Mouse (Mus musculus) adrenal gland, postnatal 14 days (tissue): Measurements from ENCODE around the gene Acvr2b. TPM values are rescaled to one million over a fixed set of nuclear protein-coding genes. Genes with fewer than 3 reads are reported as not detected.
"Not testable (repeated sequence)": the region's sequence is repeated elsewhere in the genome, so short reads cannot be mapped to it uniquely, and the experiment has no call there.

Experiments used
- DNase-seq: peaks from one replicate; pipeline ENCODE4 v3.0.0; 2021; ENCODE audit warnings: mixed read lengths
- long read RNA-seq, 2 experiments: library from polyadenylated mRNA; stranded (forward); transcript quantifications; one replicate each; pipeline ENCODE4 v2.0.0; 2021
- total RNA-seq: library from RNA; stranded (reverse); gene quantifications from 2 replicates; pipeline ENCODE4 v1.2.3, GENCODE M21; 2021

Gene Acvr2b
- 4.8 and 6.6 TPM in 2 replicates for total RNA-seq
- long read RNA-seq, experiment 1, transcript Acvr2b-205 (11 exons, 3,175 nt): major isoform, 6 of 12 reads
- long read RNA-seq, experiment 1, partial matches to known transcripts: 1 of 12 reads
- long read RNA-seq, experiment 1, other reads (novel, unspliced or antisense): 5 of 12 reads
- long read RNA-seq, experiment 2, partial matches to known transcripts: 0 of 3 reads
- long read RNA-seq, experiment 2, other reads (novel, unspliced or antisense): 2 of 3 reads

GRCm38 (mm10) chr9:119401801-119402214, at the start of gene Acvr2b:
Acvr2b (plus strand) TSS chr9:119402118.
- peak; percentile 98 for DNase-seq

GRCm38 (mm10) chr9:119353926-119354325, 48.0 kb upstream of the Acvr2b start:
- DNase-seq: no peak

- no peak for DNase-seq
Observed at GRCm38 (mm10) chr9:119355943-119356342, 46.0 kb upstream of the Acvr2b start.

GRCm38 (mm10) chr9:119357331-119358057, 44.4 kb upstream of the Acvr2b start, which contains the start of gene Xylb:
Xylb (plus strand) TSS chr9:119357381.
- peak; percentile 96 for DNase-seq

- no peak for DNase-seq
Observed at GRCm38 (mm10) chr9:119358058-119358429, 43.9 kb upstream of the Acvr2b start.

GRCm38 (mm10) chr9:119361416-119361815, 40.5 kb upstream of the Acvr2b start:
- no peak for DNase-seq

- no peak for DNase-seq
Observed at GRCm38 (mm10) chr9:119363229-119363628, 38.7 kb upstream of the Acvr2b start.

GRCm38 (mm10) chr9:119365284-119365683, 36.6 kb upstream of the Acvr2b start, which contains the start of gene Slc22a14:
Slc22a14 (minus strand) TSS chr9:119365553.
- DNase-seq: no peak

- no peak for DNase-seq
Observed at GRCm38 (mm10) chr9:119368367-119368766, 33.6 kb upstream of the Acvr2b start.

- not testable (repeated sequence) for DNase-seq
Observed at GRCm38 (mm10) chr9:119370770-119371169, 31.1 kb upstream of the Acvr2b start.

GRCm38 (mm10) chr9:119371251-119371650, 30.7 kb upstream of the Acvr2b start:
- no peak for DNase-seq

GRCm38 (mm10) chr9:119375008-119375407, 26.9 kb upstream of the Acvr2b start:
- no peak for DNase-seq

GRCm38 (mm10) chr9:119375556-119375955, 26.4 kb upstream of the Acvr2b start:
- no peak for DNase-seq

- DNase-seq: no peak
Observed at GRCm38 (mm10) chr9:119378231-119378630, 23.7 kb upstream of the Acvr2b start.

- DNase-seq: no peak
Observed at GRCm38 (mm10) chr9:119382603-119383002, 19.3 kb upstream of the Acvr2b start.

- DNase-seq: peak; percentile 60
Observed at GRCm38 (mm10) chr9:119388956-119389355, 13.0 kb upstream of the Acvr2b start.

- no peak for DNase-seq
Observed at GRCm38 (mm10) chr9:119390214-119390613, 11.7 kb upstream of the Acvr2b start.

- DNase-seq: no peak
Observed at GRCm38 (mm10) chr9:119394808-119395207, 7.1 kb upstream of the Acvr2b start.

- DNase-seq: peak; percentile 25
Observed at GRCm38 (mm10) chr9:119401351-119401750, 567 bp upstream of the Acvr2b start.

GRCm38 (mm10) chr9:119402253-119403235, 626 bp downstream of the Acvr2b start:
- DNase-seq: peak; percentile 63

GRCm38 (mm10) chr9:119403236-119403641, 1.3 kb downstream of the Acvr2b start:
- peak; percentile 70 for DNase-seq

GRCm38 (mm10) chr9:119404090-119404489, 2.2 kb downstream of the Acvr2b start:
- no peak for DNase-seq
